ENCODE assay signal across 9 mouse cellular contexts in genomic region chr11:59225167-59225566, GRCm38 (mm10). TPM values are rescaled to one million over a fixed set of nuclear protein-coding genes. Genes with fewer than 3 reads are reported as not detected.
A peak's percentile ranks its signal among the peaks of the same experiment; 100 is the strongest.
DNase-seq lines count a peak whose midpoint lies in the region; ATAC-seq and TF ChIP-seq lines count a peak whose summit lies in the region.
"Had no signal": no experiment of that assay in that cellular context is flagged by ENCODE, and none has a peak within 500 bp of the region (broad histone marks: within the 10 kb centered on the region; RNA-seq: fewer than 3 reads in every experiment).

No protein-coding gene starts in this region.

- no peak for TF ChIP-seq CTCF in kidney, adult 2 months (conservative IDR thresholded peaks at IDR 0.05; ENCODE audit: insufficient read depth, insufficient read length, low read depth, low read length)

- peaks cover 5% of the 10 kb centered on the region; the same call in 1 of the 2 replicates for H3K36me3 ChIP-seq in kidney, embryonic 16.5 days (ENCODE audit: insufficient read depth, low read length)
- no peaks in the 10 kb centered on the region for H3K36me3 ChIP-seq in kidney, adult 2 months (ENCODE audit: control insufficient read depth, insufficient read depth, low read length)
- H3K36me3 ChIP-seq in embryonic facial prominence, embryonic 10.5 days (replicated peaks): peaks cover 38% of the 10 kb centered on the region
- no peaks in the 10 kb centered on the region for H3K36me3 ChIP-seq in hindbrain, embryonic 15.5 days

- no peak for ATAC-seq in kidney, embryonic 16.5 days (ENCODE audit: low FRiP score, low TSS enrichment)
- no peak for ATAC-seq in hindbrain, embryonic 15.5 days (ENCODE audit: low FRiP score, low read depth)
- peak; percentile 10; the same call in 1 of the 2 replicates for ATAC-seq in megakaryocyte progenitor cell, adult 5-6 weeks (replicated peaks; ENCODE audit: poor library complexity)
- no peak for ATAC-seq in activated CD4-positive, CD25-positive, alpha-beta regulatory T cell, adult 4 months

- 74% methylated on average over 2 of the region's 2 CpGs for WGBS in kidney, embryonic 16.5 days
- WGBS in kidney, adult 2 months: 38% methylated on average over 2 of the region's 2 CpGs
- WGBS in embryonic facial prominence, embryonic 10.5 days: 84% methylated on average over 2 of the region's 2 CpGs
- 76% methylated on average over 2 of the region's 2 CpGs for WGBS in hindbrain, embryonic 15.5 days

- H3K9ac ChIP-seq in kidney, embryonic 16.5 days (replicated peaks; ENCODE audit: low read length): no peak overlapping the region
- H3K9ac ChIP-seq in hindbrain, embryonic 15.5 days: no peak overlapping the region

- no peak for DNase-seq in kidney, adult 2 months
- no peak for DNase-seq in embryonic facial prominence, embryonic 10.5 days (ENCODE audit: low spot score)
- DNase-seq in yolk sac, embryonic 10.5 days (ENCODE audit: low spot score): no peak
- DNase-seq: heart, adult 11 months; layer of hippocampus, postnatal 36 days had no signal

- H3K4me2 ChIP-seq in kidney, embryonic 16.5 days (replicated peaks; ENCODE audit: low read depth, low read length): peak overlapping the region; percentile 86
- H3K4me2 ChIP-seq in hindbrain, embryonic 15.5 days: peak overlapping the region; percentile 80

- TF ChIP-seq POLR2A in kidney, adult 2 months (IDR thresholded peaks at IDR 0.05; ENCODE audit: low read depth, low read length): no peak

- H3K4me3 ChIP-seq in kidney, embryonic 16.5 days (ENCODE audit: low read length): peak overlapping the region; percentile 4; the same call in 1 of the 2 replicates
- H3K4me3 ChIP-seq in kidney, adult 2 months (ENCODE audit: insufficient read depth, low read depth, low read length): no peak overlapping the region
- H3K4me3 ChIP-seq in embryonic facial prominence, embryonic 10.5 days: peak overlapping the region; percentile 99; the same call in 1 of the 2 replicates
- no peak overlapping the region for H3K4me3 ChIP-seq in hindbrain, embryonic 15.5 days

- no peaks in the 10 kb centered on the region for H3K27me3 ChIP-seq in kidney, embryonic 16.5 days (ENCODE audit: insufficient read depth, low read length)
- H3K27me3 ChIP-seq in kidney, adult 2 months (replicated peaks; ENCODE audit: control insufficient read depth, insufficient read depth, low read length): no peaks in the 10 kb centered on the region
- no peaks in the 10 kb centered on the region for H3K27me3 ChIP-seq in embryonic facial prominence, embryonic 10.5 days (replicated peaks; ENCODE audit: low read depth, poor library complexity, severe bottlenecking)
- H3K27me3 ChIP-seq in hindbrain, embryonic 15.5 days: no peaks in the 10 kb centered on the region

- peaks cover 43% of the 10 kb centered on the region for H3K4me1 ChIP-seq in kidney, embryonic 16.5 days (ENCODE audit: insufficient read depth, low read length)
- peaks cover 51% of the 10 kb centered on the region for H3K4me1 ChIP-seq in kidney, adult 2 months (ENCODE audit: control insufficient read depth, insufficient read depth, low read length)
- H3K4me1 ChIP-seq in embryonic facial prominence, embryonic 10.5 days: peaks cover 44% of the 10 kb centered on the region
- H3K4me1 ChIP-seq in hindbrain, embryonic 15.5 days (replicated peaks): peaks cover 58% of the 10 kb centered on the region

- H3K9me3 ChIP-seq in kidney, embryonic 16.5 days (ENCODE audit: low read length): no peaks in the 10 kb centered on the region
- H3K9me3 ChIP-seq in embryonic facial prominence, embryonic 10.5 days: no peaks in the 10 kb centered on the region
- H3K9me3 ChIP-seq in hindbrain, embryonic 15.5 days: no peaks in the 10 kb centered on the region

- no peak overlapping the region for H3K27ac ChIP-seq in kidney, embryonic 16.5 days (ENCODE audit: low read length)
- H3K27ac ChIP-seq in kidney, adult 2 months (ENCODE audit: insufficient read depth, low read depth, low read length): no peak overlapping the region
- H3K27ac ChIP-seq in embryonic facial prominence, embryonic 10.5 days (replicated peaks): no peak overlapping the region
- H3K27ac ChIP-seq in hindbrain, embryonic 15.5 days (replicated peaks): no peak overlapping the region

RNA-seq across cellular contexts. Expression of gene Arf1, which starts 2.9 kb away (rescaled TPM):
- polyA plus RNA-seq in kidney, embryonic 16.5 days (2015; fragmentation: Nextera tagmentation; extraction: Ambion mirVana): 760 and 797 TPM in 2 replicates
- polyA plus RNA-seq in kidney, adult 2 months (2012; rRNA removed): 490 and 503 TPM in 2 replicates
- polyA plus RNA-seq in embryonic facial prominence, embryonic 10.5 days (2016; fragmentation: Nextera tagmentation; extraction: Ambion mirVana): 645 and 651 TPM in 2 replicates
- polyA plus RNA-seq in hindbrain, embryonic 15.5 days (2015; fragmentation: Nextera tagmentation; extraction: Ambion mirVana): 620 and 653 TPM in 2 replicates
- total RNA-seq in megakaryocyte progenitor cell, adult 5-6 weeks (2015): 280 and 290 TPM in 2 replicates
- 343 and 378 TPM in 2 replicates for total RNA-seq in megakaryocyte progenitor cell, adult 5-6 weeks (2017)
- 100 to 1,000 TPM; 301 to 312 TPM for polyA plus RNA-seq in activated CD4-positive, CD25-positive, alpha-beta regulatory T cell, adult 4 months (2017; shearing (Covaris generic))

RNA-seq across cellular contexts. Expression of gene 2310033P09Rik, which starts 17.0 kb away (rescaled TPM):
- polyA plus RNA-seq in kidney, embryonic 16.5 days (2015; fragmentation: Nextera tagmentation; extraction: Ambion mirVana): 33.6 and 34.7 TPM in 2 replicates
- 19.8 and 22.1 TPM in 2 replicates for polyA plus RNA-seq in kidney, adult 2 months (2012; rRNA removed)
- polyA plus RNA-seq in embryonic facial prominence, embryonic 10.5 days (2016; fragmentation: Nextera tagmentation; extraction: Ambion mirVana): 43.9 and 46.0 TPM in 2 replicates
- 27.7 and 28.6 TPM in 2 replicates for polyA plus RNA-seq in hindbrain, embryonic 15.5 days (2015; fragmentation: Nextera tagmentation; extraction: Ambion mirVana)
- total RNA-seq in megakaryocyte progenitor cell, adult 5-6 weeks (2015): 14.9 and 17.9 TPM in 2 replicates
- 8.7 and 17.8 TPM in 2 replicates for total RNA-seq in megakaryocyte progenitor cell, adult 5-6 weeks (2017)
- 10 to 100 TPM; 17.5 to 18.7 TPM for polyA plus RNA-seq in activated CD4-positive, CD25-positive, alpha-beta regulatory T cell, adult 4 months (2017; shearing (Covaris generic))

RNA-seq across cellular contexts. Expression of gene Mrpl55, which starts 22.9 kb away (rescaled TPM):
- 103 and 104 TPM in 2 replicates for polyA plus RNA-seq in kidney, embryonic 16.5 days (2015; fragmentation: Nextera tagmentation; extraction: Ambion mirVana)
- polyA plus RNA-seq in kidney, adult 2 months (2012; rRNA removed): 56.3 and 58.2 TPM in 2 replicates
- 119 and 128 TPM in 2 replicates for polyA plus RNA-seq in embryonic facial prominence, embryonic 10.5 days (2016; fragmentation: Nextera tagmentation; extraction: Ambion mirVana)
- polyA plus RNA-seq in hindbrain, embryonic 15.5 days (2015; fragmentation: Nextera tagmentation; extraction: Ambion mirVana): 93.3 and 103 TPM in 2 replicates
- total RNA-seq in megakaryocyte progenitor cell, adult 5-6 weeks (2015): 33.4 and 49.5 TPM in 2 replicates
- total RNA-seq in megakaryocyte progenitor cell, adult 5-6 weeks (2017): 48.7 and 56.2 TPM in 2 replicates
- polyA plus RNA-seq in activated CD4-positive, CD25-positive, alpha-beta regulatory T cell, adult 4 months (2017; shearing (Covaris generic)): 10 to 100 TPM; 49.4 to 50.0 TPM

RNA-seq across cellular contexts. Expression of gene Guk1, which starts 33.2 kb away (rescaled TPM):
- polyA plus RNA-seq in kidney, embryonic 16.5 days (2015; fragmentation: Nextera tagmentation; extraction: Ambion mirVana): 134 and 141 TPM in 2 replicates
- 137 and 144 TPM in 2 replicates for polyA plus RNA-seq in kidney, adult 2 months (2012; rRNA removed)
- 133 and 146 TPM in 2 replicates for polyA plus RNA-seq in embryonic facial prominence, embryonic 10.5 days (2016; fragmentation: Nextera tagmentation; extraction: Ambion mirVana)
- 245 and 247 TPM in 2 replicates for polyA plus RNA-seq in hindbrain, embryonic 15.5 days (2015; fragmentation: Nextera tagmentation; extraction: Ambion mirVana)
- 61.9 and 62.8 TPM in 2 replicates for total RNA-seq in megakaryocyte progenitor cell, adult 5-6 weeks (2015)
- total RNA-seq in megakaryocyte progenitor cell, adult 5-6 weeks (2017): 29.9 and 34.7 TPM in 2 replicates
- polyA plus RNA-seq in activated CD4-positive, CD25-positive, alpha-beta regulatory T cell, adult 4 months (2017; shearing (Covaris generic)): 10 to 100 TPM; 60.2 to 63.5 TPM

RNA-seq across cellular contexts. Expression of gene Gjc2, which starts 42.2 kb away (rescaled TPM):
- polyA plus RNA-seq in kidney, embryonic 16.5 days (2015; fragmentation: Nextera tagmentation; extraction: Ambion mirVana): 0.36 and 0.67 TPM in 2 replicates
- 1.4 and 1.8 TPM in 2 replicates for polyA plus RNA-seq in kidney, adult 2 months (2012; rRNA removed)
- 0.15 TPM in 1 of 2 replicates, not detected in the other for polyA plus RNA-seq in embryonic facial prominence, embryonic 10.5 days (2016; fragmentation: Nextera tagmentation; extraction: Ambion mirVana)
- 0.30 and 0.39 TPM in 2 replicates for polyA plus RNA-seq in hindbrain, embryonic 15.5 days (2015; fragmentation: Nextera tagmentation; extraction: Ambion mirVana)
- total RNA-seq in megakaryocyte progenitor cell, adult 5-6 weeks (2015): not detected in 2 replicates
- not detected in 2 replicates for total RNA-seq in megakaryocyte progenitor cell, adult 5-6 weeks (2017)
- not detected for polyA plus RNA-seq in activated CD4-positive, CD25-positive, alpha-beta regulatory T cell, adult 4 months (2017; shearing (Covaris generic))

Comparison
In these comparisons a context has a peak if more than half of its experiments do, and no peak if none do; other contexts are left out.
1. H3K4me3 ChIP-seq: peak in kidney, embryonic 16.5 days (single experiment) and embryonic facial prominence, embryonic 10.5 days (single experiment); none in kidney, adult 2 months (single experiment) and hindbrain, embryonic 15.5 days (single experiment).